Mouse (Mus musculus) urinary bladder, postnatal 25 days (tissue): ENCODE measurements around the gene Ttc3.

ENCODE experiments used
- DNase-seq: peaks from one replicate; pipeline ENCODE4 v3.0.0; 2022; ENCODE audit warnings: low spot score

The Ttc3 gene

DNA sequence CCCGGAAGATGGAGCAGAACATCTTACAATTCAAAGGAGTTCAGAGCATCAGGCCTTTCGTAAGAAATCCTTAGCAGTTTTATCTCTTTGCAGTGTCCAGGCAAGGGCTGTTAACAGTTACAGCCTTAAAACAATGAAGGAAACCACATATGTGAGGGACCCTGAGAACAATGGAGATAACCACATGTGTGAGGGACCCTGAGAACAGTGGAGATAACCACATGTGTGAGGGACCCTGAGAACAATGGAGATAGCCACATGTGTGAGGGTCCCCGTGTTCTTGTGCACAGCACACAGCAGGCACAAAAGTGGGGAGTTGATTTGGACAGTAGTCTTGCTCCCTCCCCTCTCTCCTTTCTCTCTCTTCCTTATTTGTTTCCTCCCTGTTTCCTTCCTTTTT is 12.3 kb upstream of the Ttc3 start:
- no peak for DNase-seq

GRCm38 (mm10) chr16:94360578-94361350 is 9.7 kb upstream of the Ttc3 start:
- DNase-seq = no peak

DNA sequence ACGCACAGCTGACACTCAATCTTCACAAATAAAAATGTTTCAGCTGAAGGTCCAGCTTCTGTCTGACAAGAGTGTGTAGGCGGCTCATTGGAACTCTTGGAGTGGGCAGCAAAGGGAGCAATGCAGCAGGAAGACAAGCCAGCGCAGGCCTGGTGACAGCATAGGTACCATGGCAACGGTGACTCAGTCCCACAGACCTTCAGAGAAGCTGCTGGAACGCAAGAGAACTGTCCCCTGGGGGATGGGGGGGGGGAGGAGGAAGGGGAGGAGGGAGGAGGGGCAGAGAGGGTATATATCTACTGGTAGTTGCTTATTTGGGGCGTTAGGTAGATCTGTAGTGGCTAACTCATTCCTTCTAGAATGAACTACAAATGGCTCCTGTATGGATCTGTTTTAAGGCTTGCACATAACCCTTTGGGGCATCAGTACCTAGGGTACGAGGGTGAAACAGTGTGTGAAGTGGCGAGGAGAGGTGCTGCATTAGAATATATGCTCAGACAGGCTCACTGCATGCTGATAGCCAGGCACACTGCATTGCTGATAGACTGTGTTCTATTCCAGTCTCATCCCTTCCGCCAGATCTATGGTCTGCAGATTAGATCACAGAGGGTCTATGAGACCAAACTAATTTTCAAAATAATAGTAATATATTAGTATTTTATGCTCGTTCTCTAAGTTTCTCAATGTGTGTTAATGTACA is 8.1 kb upstream of the Ttc3 start:
- DNase-seq = peak; percentile 55

DNA sequence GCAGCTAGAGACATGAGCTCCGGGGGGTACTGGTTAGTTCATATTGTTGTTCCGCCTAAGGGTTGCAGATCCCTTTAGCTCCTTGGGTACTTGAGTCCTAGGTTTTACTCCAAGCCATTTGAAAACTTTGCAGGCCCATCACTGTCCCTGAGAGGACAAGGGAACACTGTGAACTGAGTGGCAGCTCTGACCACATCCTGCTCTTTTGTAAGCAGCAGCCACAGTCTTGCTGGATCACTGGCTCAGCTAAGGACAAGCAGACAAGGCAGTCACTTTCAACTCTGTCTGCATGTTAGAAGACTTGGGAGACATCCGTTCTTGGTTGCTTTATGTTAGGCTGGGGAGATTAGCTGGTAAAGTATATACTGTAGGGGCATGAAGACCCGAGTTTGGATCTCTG is 6.6 kb upstream of the Ttc3 start:
- no peak for DNase-seq

- no peak for DNase-seq
Observed at GRCm38 (mm10) chr16:94365435-94365834, 5.0 kb upstream of the Ttc3 start.

GRCm38 (mm10) chr16:94369596-94370172 is 734 bp upstream of the Ttc3 start:
- no peak for DNase-seq

DNA sequence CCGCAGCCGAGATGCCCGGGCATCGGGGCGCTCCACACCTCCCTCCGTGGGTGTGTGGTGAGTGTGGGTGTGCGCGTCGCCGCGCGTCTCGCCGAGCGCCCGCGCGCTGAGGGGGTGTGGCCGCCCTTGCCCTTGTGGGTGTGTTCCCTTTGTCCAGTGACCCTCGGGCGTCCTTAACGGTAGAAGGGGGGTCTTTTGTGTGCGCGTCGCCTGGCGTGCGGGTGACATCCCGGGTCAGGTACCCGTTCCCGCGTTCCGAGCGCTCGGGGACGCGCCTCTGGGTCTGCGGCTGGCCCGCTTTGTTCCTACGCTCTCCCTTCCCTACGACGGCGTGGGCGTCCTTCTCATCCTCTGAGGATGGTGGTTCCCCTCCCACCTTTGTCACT is 490 bp downstream of the Ttc3 start:
- peak; percentile 64 for DNase-seq

DNA sequence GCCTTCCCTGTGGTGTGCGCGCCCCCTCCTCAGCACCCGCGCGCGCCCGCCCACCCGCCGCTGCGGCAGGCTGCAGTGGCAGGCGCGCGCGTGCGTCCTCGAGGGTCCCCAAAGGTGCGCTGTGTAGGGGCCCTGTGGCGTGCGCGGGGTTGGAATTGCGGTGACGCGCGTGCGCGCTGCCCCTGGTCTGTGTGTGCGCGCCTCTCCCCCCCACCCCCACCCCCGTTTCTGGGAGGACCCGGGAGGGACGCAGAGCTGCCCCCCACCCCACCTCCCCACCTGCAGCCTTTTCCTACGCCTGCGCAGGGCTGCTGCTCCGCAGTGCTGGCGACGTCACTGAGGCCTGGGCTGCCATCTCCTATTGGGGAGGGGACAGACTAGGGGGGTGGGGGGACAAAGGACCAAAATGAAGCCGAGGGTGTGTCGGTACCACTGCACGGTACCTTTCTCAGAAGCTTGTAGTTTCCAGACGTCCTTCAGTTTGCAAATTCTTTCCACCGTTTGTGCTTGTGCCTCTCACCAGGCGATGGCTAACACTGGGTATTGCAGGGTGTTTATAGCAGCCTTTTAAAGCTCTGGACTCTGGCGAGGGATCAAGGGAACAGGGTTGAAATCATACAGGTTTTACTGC is 998 bp downstream of the Ttc3 start, which contains the start of gene Pigp:
Pigp (minus strand) TSS at position 542 of the 631 bp plus-strand sequence.
- peak; percentile 39 for DNase-seq

- no peak for DNase-seq
Observed at GRCm38 (mm10) chr16:94379386-94379785, 9.0 kb downstream of the Ttc3 start.

DNA sequence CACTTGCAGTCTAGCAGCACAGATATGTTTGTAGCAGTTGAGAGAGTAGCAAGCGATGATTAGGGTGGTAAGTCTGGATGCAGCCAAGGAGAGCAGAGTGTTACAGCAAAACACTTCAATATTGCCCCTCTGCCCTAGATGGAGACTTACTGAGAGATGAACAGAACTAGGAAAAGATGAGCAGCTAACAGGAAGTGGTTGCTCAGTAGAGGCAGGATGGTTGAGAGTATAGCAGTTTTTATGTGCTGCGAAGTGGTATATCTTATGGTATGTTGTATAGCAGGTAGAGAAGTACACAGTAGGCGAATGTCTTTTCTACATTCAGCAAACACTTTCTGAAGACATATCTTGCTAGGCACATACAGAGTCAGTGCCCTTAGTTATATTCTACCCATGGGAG is 12.9 kb downstream of the Ttc3 start:
- DNase-seq = no peak

DNA sequence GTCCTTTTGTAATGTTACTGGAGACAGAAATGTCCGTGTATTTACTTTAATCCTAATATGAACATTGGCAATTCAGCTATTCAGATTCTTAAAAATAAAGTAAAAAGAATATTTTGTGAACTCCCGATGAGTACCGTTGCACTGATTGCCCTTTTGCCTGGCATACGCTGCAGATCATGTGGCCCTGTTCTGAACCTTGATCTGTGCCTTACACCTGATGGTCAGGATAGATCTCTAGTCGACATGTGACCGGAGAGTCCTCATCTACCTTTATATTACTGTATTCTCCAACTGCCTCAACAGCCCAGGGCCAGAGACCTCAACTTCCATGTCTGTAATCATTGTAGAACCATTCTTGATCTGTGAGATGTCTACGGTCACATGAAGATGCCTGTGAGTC is 17.3 kb downstream of the Ttc3 start:
- no peak for DNase-seq

DNA sequence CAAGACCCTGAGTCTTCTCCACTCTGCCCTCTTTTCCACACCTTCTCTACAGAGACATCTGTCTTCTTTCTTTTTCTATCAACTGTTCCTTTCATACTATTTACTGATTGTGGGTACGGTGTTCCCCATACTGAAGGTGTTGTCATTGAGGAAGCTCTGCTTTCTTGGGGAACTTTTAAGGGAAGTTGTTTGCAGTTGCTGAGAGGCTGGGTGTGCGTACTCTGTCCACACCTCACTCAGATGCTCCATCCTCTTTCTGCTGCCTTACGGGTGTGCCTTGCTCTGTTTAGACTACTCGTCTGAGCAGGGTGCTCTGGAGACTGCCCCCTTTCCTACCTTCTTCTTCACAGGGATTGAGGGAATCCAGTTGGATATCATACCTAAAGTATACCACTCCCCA is 21.9 kb downstream of the Ttc3 start:
- no peak for DNase-seq

DNA sequence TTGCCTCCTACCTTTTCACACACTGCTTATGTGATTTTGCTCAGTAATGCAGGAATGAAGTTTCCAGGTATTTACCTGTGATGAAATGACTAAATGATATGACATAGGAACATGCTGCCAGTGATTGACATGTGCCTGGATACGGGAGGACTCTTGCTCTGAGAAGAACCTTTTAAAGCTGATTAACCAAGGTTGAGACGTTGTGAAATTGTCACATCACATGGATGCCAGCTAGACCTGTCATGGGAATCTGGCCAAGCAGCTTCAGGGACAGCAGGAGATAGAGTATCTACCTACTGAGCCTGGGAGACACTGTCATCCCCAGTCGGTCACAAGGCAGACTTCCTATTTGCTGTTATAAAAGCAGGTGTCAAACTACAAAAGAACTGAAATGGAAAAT is 24.6 kb downstream of the Ttc3 start:
- DNase-seq = no peak

DNA sequence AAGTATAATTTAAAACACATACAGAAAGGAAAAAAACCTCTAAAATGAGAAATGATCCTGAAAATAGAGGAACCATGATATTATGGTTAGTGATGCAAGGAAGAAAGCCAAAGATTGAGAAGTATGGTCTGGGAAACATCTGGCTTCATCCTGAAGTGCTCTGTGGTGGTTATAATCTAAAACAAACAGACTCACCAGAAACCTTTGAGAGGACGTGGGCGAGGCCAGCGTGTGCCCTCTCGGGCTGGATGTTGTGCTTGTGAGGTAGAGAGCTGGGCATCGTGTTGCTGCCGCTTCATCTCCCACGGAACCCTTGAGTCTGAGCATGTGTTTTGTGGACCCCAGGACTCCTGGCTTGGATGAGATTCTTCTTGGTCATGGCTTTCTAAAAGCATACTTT is 26.2 kb downstream of the Ttc3 start:
- DNase-seq = no peak

- no peak for DNase-seq
Observed at GRCm38 (mm10) chr16:94399141-94399540, 28.7 kb downstream of the Ttc3 start.

DNA sequence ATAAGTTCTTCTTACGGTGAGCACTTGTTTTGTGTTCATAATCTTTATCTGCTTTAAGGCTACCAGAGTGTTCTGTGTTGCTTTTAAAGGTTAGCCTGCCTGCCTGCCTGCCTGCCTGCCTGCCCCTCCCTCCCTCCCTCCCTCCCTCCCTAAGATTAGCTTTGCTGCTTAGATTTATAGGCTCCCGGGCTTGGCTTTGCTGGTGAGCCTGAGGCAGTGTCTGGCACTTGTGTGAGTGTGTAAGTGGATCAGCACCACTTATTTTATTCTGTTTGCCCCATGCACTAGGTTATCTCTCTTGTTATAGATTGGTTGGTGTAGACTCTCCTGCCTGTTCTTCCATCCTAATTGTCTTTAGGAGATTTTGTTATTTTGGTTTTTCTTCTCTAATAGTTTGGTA is 31.2 kb downstream of the Ttc3 start:
- no peak for DNase-seq

DNA sequence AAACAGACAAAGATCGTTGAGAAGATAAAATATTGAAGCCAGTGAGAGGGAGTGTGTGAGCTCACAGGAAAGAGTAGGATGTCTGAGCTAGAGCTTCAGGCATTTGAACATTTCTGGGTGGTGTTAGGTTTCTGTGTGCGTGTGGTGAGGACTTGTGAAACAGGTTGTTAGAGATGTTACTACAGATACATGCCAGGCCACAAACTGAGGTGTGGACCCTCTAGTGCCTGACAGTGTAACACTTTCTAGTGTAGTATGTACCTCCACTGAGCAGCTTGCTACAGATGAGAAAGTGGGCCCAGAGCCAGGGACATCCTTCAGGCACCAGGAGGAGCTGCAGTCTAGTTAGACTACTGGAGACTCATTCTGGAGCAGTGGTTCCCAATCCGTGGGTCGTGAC is 31.8 kb downstream of the Ttc3 start:
- peak; percentile 27 for DNase-seq

DNA sequence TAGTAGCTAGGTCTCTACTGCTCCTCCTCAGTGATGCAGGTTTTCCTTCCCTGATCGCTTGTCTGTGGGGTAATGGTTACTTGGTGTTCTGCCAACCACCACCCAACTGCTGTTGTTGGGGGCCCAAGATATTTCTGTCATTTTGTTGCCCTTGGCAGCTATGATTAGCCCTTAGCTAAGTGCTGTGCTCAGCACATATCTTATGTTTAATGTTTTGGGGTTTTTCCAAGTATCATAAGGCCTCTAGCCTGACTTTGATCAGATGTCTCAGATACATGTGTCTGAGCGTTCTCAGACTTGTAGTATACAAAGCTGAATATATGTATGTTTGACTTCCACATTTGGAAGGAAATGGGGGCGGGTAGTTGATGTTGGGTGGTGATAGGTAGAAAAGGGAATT is 40.9 kb downstream of the Ttc3 start:
- DNase-seq = no peak

GRCm38 (mm10) chr16:94412198-94412597 is 41.8 kb downstream of the Ttc3 start:
- no peak for DNase-seq

DNA sequence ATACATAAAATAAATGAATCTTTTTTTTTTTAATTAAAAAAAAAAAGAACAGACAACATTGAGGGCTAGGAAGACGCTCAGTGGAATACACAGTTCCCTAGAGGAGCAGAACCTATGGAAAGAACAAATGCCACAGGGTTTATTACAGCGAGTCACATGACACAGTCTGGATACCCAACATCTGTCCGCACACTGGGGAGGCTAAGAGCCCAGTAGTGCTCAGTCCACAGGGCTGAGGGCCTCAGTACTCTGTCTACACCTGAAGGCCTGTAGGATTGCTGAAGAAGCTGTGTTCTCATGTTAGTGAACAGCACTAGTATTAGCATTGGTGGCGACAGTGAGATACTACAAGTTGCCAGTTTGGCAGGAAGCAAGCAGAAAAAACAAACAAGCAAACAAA is 42.3 kb downstream of the Ttc3 start:
- no peak for DNase-seq

DNA sequence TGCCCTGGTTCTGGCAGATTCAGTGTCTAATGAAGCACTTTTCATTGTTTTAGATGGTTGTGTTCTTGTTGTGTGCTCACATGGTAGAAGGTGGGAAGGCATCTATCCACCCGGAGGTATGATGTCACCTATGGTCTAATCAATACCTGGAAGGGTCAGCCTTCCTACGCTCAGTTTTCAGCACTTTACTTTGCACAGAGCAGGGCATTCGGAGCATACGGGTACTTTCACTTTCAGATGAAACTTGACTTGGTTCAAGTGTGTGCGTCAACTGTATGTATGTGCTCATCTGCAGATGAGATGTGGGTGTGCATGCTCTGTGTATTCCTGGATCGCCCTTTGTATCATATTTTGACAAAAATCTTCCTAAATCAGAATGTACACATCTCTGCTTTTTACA is 43.7 kb downstream of the Ttc3 start:
- no peak for DNase-seq

- no peak for DNase-seq
Observed at GRCm38 (mm10) chr16:94420498-94420897, 50.1 kb downstream of the Ttc3 start.

DNA sequence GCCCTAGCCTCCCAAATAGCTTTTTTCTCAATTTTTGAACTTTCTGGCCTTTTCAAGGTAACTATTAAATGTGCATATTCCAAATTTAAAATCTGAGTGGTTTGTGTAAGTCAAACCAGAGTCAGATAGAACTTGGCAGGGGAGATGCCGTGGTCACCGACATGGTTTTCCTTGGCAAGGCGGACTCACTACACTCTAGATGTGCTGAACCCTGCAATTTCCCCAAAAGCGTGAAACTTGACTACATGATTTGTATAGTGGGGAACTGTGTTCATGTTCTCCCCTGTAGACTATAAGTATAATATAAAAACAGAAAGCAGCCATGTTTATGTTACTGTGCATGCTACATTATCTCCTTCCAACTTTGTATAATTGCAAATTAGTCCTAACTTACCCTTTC is 58.5 kb downstream of the Ttc3 start:
- no peak for DNase-seq
